Comparison of ENCODE assay signal across 17 mouse cellular contexts in the genomic region with DNA sequence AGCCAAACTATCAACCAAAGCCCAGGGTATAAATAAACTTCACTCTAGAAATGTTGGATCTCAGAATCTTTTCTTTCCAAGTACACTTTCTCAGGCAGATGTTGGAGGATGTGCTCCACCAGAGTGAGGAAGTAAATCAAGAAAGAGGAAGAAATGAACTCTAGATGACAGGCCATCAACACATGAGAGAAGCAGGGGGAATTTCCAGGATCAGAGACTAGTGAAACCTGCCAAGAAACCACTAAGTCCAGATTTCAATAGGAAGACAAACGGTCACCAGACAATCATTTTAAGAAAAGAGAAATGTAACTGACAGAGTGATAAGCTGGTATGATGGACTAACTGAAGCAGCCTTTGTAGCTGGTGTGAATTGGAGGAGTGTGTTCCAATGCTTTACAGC.
"Had no signal": no experiment of that assay in that cellular context is flagged by ENCODE, and none has a peak within 500 bp of the region (broad histone marks: within the 10 kb centered on the region; RNA-seq: fewer than 3 reads in every experiment).

No protein-coding gene starts in this region.

- ATAC-seq: lung, postnatal 0 days; midbrain, embryonic 15.5 days had no signal

- H3K9ac ChIP-seq: limb, embryonic 13.5 days; liver, embryonic 15.5 days; midbrain, embryonic 15.5 days; neural tube, embryonic 13.5 days; stomach, embryonic 15.5 days had no signal

- H3K4me2 ChIP-seq: limb, embryonic 13.5 days; liver, embryonic 15.5 days; midbrain, embryonic 11.5 days; midbrain, embryonic 15.5 days; neural tube, embryonic 13.5 days; stomach, embryonic 15.5 days had no signal

- DNase-seq: kidney, postnatal 10 days; left cerebral cortex, postnatal 4 days; lung, adult 2 months; lung, postnatal 36 days; retina, postnatal 1 day; right cerebral cortex, postnatal 4 days; spleen, adult 18-20 months; thymus, adult 2 months; thymus, postnatal 36 days had no signal

- H3K4me3 ChIP-seq: limb, embryonic 13.5 days; liver, embryonic 15.5 days; megakaryocyte, embryonic 14.5 days; midbrain, embryonic 15.5 days; neural tube, embryonic 13.5 days; stomach, embryonic 15.5 days had no signal

- H3K4me1 ChIP-seq: stomach, embryonic 15.5 days had no signal

- H3K27ac ChIP-seq: limb, embryonic 13.5 days; liver, embryonic 15.5 days; midbrain, embryonic 15.5 days; neural tube, embryonic 13.5 days; stomach, embryonic 15.5 days had no signal

- H3K27me3 ChIP-seq: midbrain, embryonic 15.5 days; neural tube, embryonic 13.5 days; stomach, embryonic 15.5 days had no signal

- H3K36me3 ChIP-seq: limb, embryonic 13.5 days; liver, embryonic 15.5 days; midbrain, embryonic 15.5 days; neural tube, embryonic 13.5 days; stomach, embryonic 15.5 days had no signal

- H3K9me3 ChIP-seq: liver, embryonic 15.5 days; megakaryocyte, embryonic 14.5 days; midbrain, embryonic 15.5 days; neural tube, embryonic 13.5 days; stomach, embryonic 15.5 days had no signal
